Mouse (Mus musculus) stomach, embryonic 16.5 days (tissue): Measurements from ENCODE around the gene Camp. TPM values are rescaled to one million over a fixed set of nuclear protein-coding genes. Genes with fewer than 3 reads are reported as not detected.
"Not testable (repeated sequence)": the region's sequence is repeated elsewhere in the genome, so short reads cannot be mapped to it uniquely, and the experiment has no call there.

Source experiments
- ATAC-seq: fragments of 200-750 bp; cut with Nextera tagmentation; 2 replicates; pipeline ENCODE4 v1.8.0; 2017; ENCODE audit warnings: moderate number of reproducible peaks, moderate TSS enrichment; ENCODE audit not compliant: insufficient read depth, low FRiP score
- H3K27ac ChIP-seq: fragments of 300-500 bp; sonication (generic); 2 replicates; pipeline ENCODE4 v1.5.1; 2014; ENCODE audit warnings: low read length
- H3K27me3 ChIP-seq: fragments of 300-500 bp; sonication (generic); 2 replicates; pipeline ENCODE4 v1.6.1; 2014; ENCODE audit warnings: low read length, control low read depth, mixed read lengths; ENCODE audit not compliant: control insufficient read depth, insufficient read depth
- H3K36me3 ChIP-seq: fragments of 300-500 bp; sonication (generic); 2 replicates; pipeline ENCODE4 v1.6.1; 2014; ENCODE audit warnings: low read length; ENCODE audit not compliant: control insufficient read depth, insufficient read depth
- H3K4me1 ChIP-seq: fragments of 300-500 bp; sonication (generic); 2 replicates; pipeline ENCODE4 v1.6.1; 2014; ENCODE audit warnings: low read length, control low read depth, mixed read lengths; ENCODE audit not compliant: control insufficient read depth, insufficient read depth
- H3K4me2 ChIP-seq: fragments of 300-500 bp; sonication (generic); 2 replicates; pipeline ENCODE4 v1.6.1; 2014; ENCODE audit warnings: low read depth, low read length, mixed read lengths
- H3K4me3 ChIP-seq: fragments of 300-500 bp; sonication (generic); replicated peaks from 2 replicates; pipeline ENCODE4 v1.5.1; 2014; ENCODE audit warnings: mild to moderate bottlenecking, low read length
- H3K9ac ChIP-seq: fragments of 300-500 bp; sonication (generic); 2 replicates; pipeline ENCODE4 v1.6.1; 2014; ENCODE audit warnings: low read length
- H3K9me3 ChIP-seq: fragments of 300-500 bp; sonication (generic); replicated peaks from 2 replicates; pipeline ENCODE4 v1.6.1; 2016; ENCODE audit warnings: low read length, control low read depth; ENCODE audit not compliant: control insufficient read depth
- WGBS: fragments of 180-500 bp; shearing (Covaris S2); extraction: QIAGEN DNeasy Blood & Tissue Kit; methylation state at CpG from one replicate; pipeline ENCODE4 v1.1.7; 2014; 5-methylcytosine and 5-hydroxymethylcytosine counted together
- polyA plus RNA-seq: library from polyadenylated mRNA; unstranded; fragments of >200 nt; fragmentation: Nextera tagmentation; extraction: Ambion mirVana; gene quantifications from 2 replicates; pipeline ENCODE4 v1.2.1, GENCODE M21; 2015

The Camp gene
- polyA plus RNA-seq, 1 experiment from 2014 or later: 22.6 TPM

GRCm38 (mm10) chr9:109816341-109816740 lies 33.1 kb downstream of the Camp start:
- H3K27ac ChIP-seq: no peak overlapping the region
- WGBS: 38% methylated on average over 6 of the region's 6 CpGs
- no peak overlapping the region for H3K9ac ChIP-seq
- H3K9me3 ChIP-seq: no peaks in the 10 kb centered on the region
- no peaks in the 10 kb centered on the region for H3K36me3 ChIP-seq
- no peak overlapping the region for H3K4me3 ChIP-seq
- no peak overlapping the region for H3K4me2 ChIP-seq
- ATAC-seq: no peak
- H3K27me3 ChIP-seq: no peaks in the 10 kb centered on the region
- no peaks in the 10 kb centered on the region for H3K4me1 ChIP-seq

- Histone ChIP-seq H3K4me3 (no peak overlapping the region), H3K4me2 (no peak overlapping the region), H3K27ac (no peak overlapping the region), H3K27me3 (no peaks in the 10 kb centered on the region), H3K36me3 (no peaks in the 10 kb centered on the region), H3K9ac (no peak overlapping the region), H3K4me1 (no peaks in the 10 kb centered on the region), H3K9me3 (no peaks in the 10 kb centered on the region)
- no peak for ATAC-seq
- 47% methylated on average over 7 of the region's 7 CpGs for WGBS
Observed at GRCm38 (mm10) chr9:109813424-109813823, 36.0 kb downstream of the Camp start.

- H3K36me3 ChIP-seq: no peaks in the 10 kb centered on the region
- no peak for ATAC-seq
- no peaks in the 10 kb centered on the region for H3K9me3 ChIP-seq
- no peak within 1 kb of the TSS for H3K4me2 ChIP-seq
- no peaks in the 10 kb centered on the region for H3K27me3 ChIP-seq
- H3K27ac ChIP-seq: no peak within 1 kb of the TSS
- H3K4me3 ChIP-seq: no peak within 1 kb of the TSS
- 64% methylated on average over 1 of the region's 1 CpGs for WGBS
- no peaks in the 10 kb centered on the region for H3K4me1 ChIP-seq
- no peak within 1 kb of the TSS for H3K9ac ChIP-seq
Observed at GRCm38 (mm10) chr9:109811980-109812379, 37.4 kb downstream of the Camp start, which contains the start of gene Spink8. Spink8 (plus strand) TSS chr9:109812280.

- H3K4me2 ChIP-seq: no peak overlapping the region
- 27% methylated on average over 3 of the region's 3 CpGs for WGBS
- no peaks in the 10 kb centered on the region for H3K36me3 ChIP-seq
- H3K27me3 ChIP-seq: no peaks in the 10 kb centered on the region
- no peaks in the 10 kb centered on the region for H3K4me1 ChIP-seq
- no peak overlapping the region for H3K27ac ChIP-seq
- no peaks in the 10 kb centered on the region for H3K9me3 ChIP-seq
- no peak for ATAC-seq
- no peak overlapping the region for H3K4me3 ChIP-seq
- no peak overlapping the region for H3K9ac ChIP-seq
Observed at GRCm38 (mm10) chr9:109807898-109808297, 41.5 kb downstream of the Camp start.

GRCm38 (mm10) chr9:109806695-109807293 lies 42.6 kb downstream of the Camp start:
- H3K4me1 ChIP-seq: no peaks in the 10 kb centered on the region
- no peak overlapping the region for H3K9ac ChIP-seq
- no peaks in the 10 kb centered on the region for H3K27me3 ChIP-seq
- 65% methylated on average over 2 of the region's 2 CpGs for WGBS
- no peak overlapping the region for H3K4me3 ChIP-seq
- H3K4me2 ChIP-seq: no peak overlapping the region
- no peak for ATAC-seq
- no peak overlapping the region for H3K27ac ChIP-seq
- H3K9me3 ChIP-seq: no peaks in the 10 kb centered on the region
- no peaks in the 10 kb centered on the region for H3K36me3 ChIP-seq

GRCm38 (mm10) chr9:109806260-109806659 lies 43.2 kb downstream of the Camp start:
- ATAC-seq: no peak
- WGBS: 40% methylated on average over 1 of the region's 1 CpGs
- no peaks in the 10 kb centered on the region for H3K27me3 ChIP-seq
- no peaks in the 10 kb centered on the region for H3K4me1 ChIP-seq
- H3K36me3 ChIP-seq: no peaks in the 10 kb centered on the region
- no peak overlapping the region for H3K27ac ChIP-seq
- no peaks in the 10 kb centered on the region for H3K9me3 ChIP-seq
- no peak overlapping the region for H3K4me3 ChIP-seq
- H3K9ac ChIP-seq: no peak overlapping the region
- no peak overlapping the region for H3K4me2 ChIP-seq

- H3K4me2 ChIP-seq, H3K4me1 ChIP-seq, ATAC-seq, H3K27ac ChIP-seq, H3K9ac ChIP-seq, H3K36me3 ChIP-seq, H3K4me3 ChIP-seq, H3K27me3 ChIP-seq, H3K9me3 ChIP-seq: not testable (repeated sequence)
- 67% methylated on average over 2 of the region's 2 CpGs for WGBS
Observed at GRCm38 (mm10) chr9:109805596-109805995, 43.8 kb downstream of the Camp start.

GRCm38 (mm10) chr9:109798051-109798450 lies 51.4 kb downstream of the Camp start:
- Histone ChIP-seq H3K4me2 (no peak overlapping the region), H3K36me3 (no peaks in the 10 kb centered on the region), H3K9me3 (no peaks in the 10 kb centered on the region), H3K27ac (no peak overlapping the region), H3K4me1 (no peaks in the 10 kb centered on the region), H3K27me3 (no peaks in the 10 kb centered on the region), H3K9ac (no peak overlapping the region), H3K4me3 (no peak overlapping the region)
- WGBS: 87% methylated on average over 1 of the region's 1 CpGs
- no peak for ATAC-seq
